Mouse (Mus musculus) E14TG2a.4 (cell line): ENCODE results near the gene Rbm14.

Experiments
- CTCF ChIP-seq: conservative IDR thresholded peaks from 2 replicates; pipeline ENCODE4 v1.5.1; 2014; ENCODE audit warnings: low read length
- NANOG ChIP-seq: IDR thresholded peaks from 2 replicates; pipeline ENCODE4 v1.6.1; 2014; ENCODE audit warnings: borderline replicate concordance, low read length, mixed read lengths

DNA sequence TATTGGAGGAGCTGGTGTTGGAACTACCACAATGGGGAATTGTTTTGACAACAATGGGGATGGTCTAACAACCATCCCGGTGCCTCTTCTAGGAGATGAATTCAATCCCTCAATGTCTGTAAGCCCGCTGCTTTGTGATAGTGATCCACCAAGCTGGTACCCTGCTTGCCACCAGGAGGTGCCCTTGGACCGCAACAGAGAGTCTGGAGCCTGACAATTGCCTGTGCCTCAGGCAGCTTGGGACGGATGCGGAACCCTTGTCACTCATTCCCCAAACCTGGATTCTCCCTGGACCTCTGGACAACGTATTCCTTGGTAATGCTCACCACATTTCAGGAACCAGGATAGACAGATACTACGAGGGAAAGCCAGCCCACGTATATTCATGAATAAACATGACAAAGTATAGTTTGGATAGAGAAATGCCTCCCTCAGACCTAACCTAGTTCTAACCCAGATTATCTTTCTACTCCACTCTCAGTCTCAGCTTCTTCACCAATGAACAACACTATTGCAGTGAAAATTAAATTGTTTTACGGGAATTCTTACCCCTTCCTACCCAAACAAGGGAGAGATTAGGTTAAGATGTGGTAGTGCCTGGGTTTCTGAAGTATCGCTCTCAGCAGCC lies 55.8 kb downstream of the Rbm14 start:
- TF ChIP-seq CTCF, result peak; percentile 69
- no peak for TF ChIP-seq NANOG
